Mouse (Mus musculus): ENCODE measurements at regions not wholly inside any gene's neighbourhood (a gene's known extent, or its start where the extent isn't known, plus 50 kb on each side); places are given as distances from the start of the nearest gene placed in this dataset.

- no peak for TF ChIP-seq CTCF (IDR thresholded peaks at IDR 0.05; ENCODE audit: insufficient read depth, low read depth, low read length)
- no peak for TF ChIP-seq POLR2A (IDR thresholded peaks at IDR 0.05; ENCODE audit: insufficient read depth, low read depth, low read length)
Observed at GRCm38 (mm10) chr5:119487184-119487583, 183.3 kb upstream of the Tbx3 start.
